Mouse (Mus musculus) bone marrow, adult 2 months (tissue): ENCODE data around the gene Ccno.

Source experiments
- CTCF ChIP-seq: fragments of 200-500 bp; IDR thresholded peaks from 2 replicates; pipeline ENCODE4 v1.5.1; 2011; ENCODE audit warnings: low read length, control low read depth; ENCODE audit not compliant: control insufficient read depth, insufficient read depth
- POLR2A ChIP-seq: fragments of 200-500 bp; IDR thresholded peaks from 2 replicates; pipeline ENCODE4 v1.6.1; 2011; ENCODE audit warnings: low read depth, mild to moderate bottlenecking, control low read depth, low read length, borderline replicate concordance; ENCODE audit not compliant: control insufficient read depth

- no peak for TF ChIP-seq CTCF
- TF ChIP-seq POLR2A = no peak
These were observed 8.8 kb downstream of the Ccno start for GRCm38 (mm10) chr13:112996407-112996806.
